Mouse (Mus musculus) hindbrain, embryonic 16.5 days (tissue): ENCODE measurements around the gene Tlr9. TPM values are rescaled to one million over a fixed set of nuclear protein-coding genes. Genes with fewer than 3 reads are reported as not detected.

Experiments used
- ATAC-seq: fragments of 200-750 bp; cut with Nextera tagmentation; 2 replicates; pipeline ENCODE4 v1.8.0; 2017; ENCODE audit warnings: moderate TSS enrichment, moderate library complexity
- H3K27ac ChIP-seq: fragments of 300-500 bp; sonication (generic); 2 replicates; pipeline ENCODE4 v1.5.1; 2014; ENCODE audit warnings: low read depth, mild to moderate bottlenecking, control low read depth, low read length, moderate library complexity
- H3K27me3 ChIP-seq: fragments of 300-500 bp; sonication (generic); replicated peaks from 2 replicates; pipeline ENCODE4 v1.6.1; 2014; ENCODE audit warnings: low read length; ENCODE audit not compliant: control insufficient read depth, insufficient read depth
- H3K36me3 ChIP-seq: fragments of 300-500 bp; sonication (generic); 2 replicates; pipeline ENCODE4 v1.6.1; 2014; ENCODE audit warnings: mild to moderate bottlenecking, low read length, moderate library complexity, mixed read lengths; ENCODE audit not compliant: control insufficient read depth, insufficient read depth
- H3K4me1 ChIP-seq: fragments of 300-500 bp; sonication (generic); 2 replicates; pipeline ENCODE4 v1.6.1; 2014; ENCODE audit warnings: low read depth, low read length; ENCODE audit not compliant: control insufficient read depth, insufficient read depth
- H3K4me2 ChIP-seq: fragments of 300-500 bp; sonication (generic); 2 replicates; pipeline ENCODE4 v1.6.1; 2014; ENCODE audit warnings: mild to moderate bottlenecking, low read length, control low read depth, moderate library complexity
- H3K4me3 ChIP-seq: fragments of 300-500 bp; sonication (generic); 2 replicates; pipeline ENCODE4 v1.5.1; 2014; ENCODE audit warnings: mild to moderate bottlenecking, low read length, control low read depth, moderate library complexity
- H3K9ac ChIP-seq: fragments of 300-500 bp; sonication (generic); 2 replicates; pipeline ENCODE4 v1.6.1; 2014; ENCODE audit warnings: low read depth, mild to moderate bottlenecking, control low read depth, low read length, moderate library complexity
- H3K9me3 ChIP-seq: fragments of 300-500 bp; sonication (generic); 2 replicates; pipeline ENCODE4 v1.6.1; 2014; ENCODE audit warnings: mild to moderate bottlenecking, low read length, moderate library complexity; ENCODE audit not compliant: control insufficient read depth
- WGBS: fragments of 180-500 bp; shearing (Covaris S2); extraction: QIAGEN DNeasy Blood & Tissue Kit; methylation state at CpG from one replicate; pipeline ENCODE4 v1.1.7; 2014; 5-methylcytosine and 5-hydroxymethylcytosine counted together
- polyA plus RNA-seq: library from polyadenylated mRNA; unstranded; fragments of >200 nt; fragmentation: Nextera tagmentation; extraction: Ambion mirVana; gene quantifications from 2 replicates; pipeline ENCODE4 v1.2.1, GENCODE M21; 2015

Gene Tlr9
- polyA plus RNA-seq, 1 experiment from 2014 or later, result 0.04 TPM

- Histone ChIP-seq H3K4me2 (peak overlapping the region; percentile 66), H3K27ac (peak overlapping the region; percentile 20; the same call in 1 of the 2 replicates), H3K9ac (peak overlapping the region; percentile 66), H3K9me3 (no peaks in the 10 kb centered on the region), H3K4me1 (peaks cover 7% of the 10 kb centered on the region), H3K36me3 (no peaks in the 10 kb centered on the region), H3K4me3 (peak overlapping the region; percentile 41), H3K27me3 (peaks cover 3% of the 10 kb centered on the region)
- ATAC-seq, result peak; percentile 85
- WGBS, result 4% methylated on average over 34 of the region's 34 CpGs
Measured at GRCm38 (mm10) chr9:106226151-106226682, 3.8 kb downstream of the Tlr9 start.

GRCm38 (mm10) chr9:106227790-106228429 lies 5.5 kb downstream of the Tlr9 start:
- peaks cover 2% of the 10 kb centered on the region; the same call in 1 of the 2 replicates for H3K36me3 ChIP-seq
- no peak overlapping the region for H3K4me2 ChIP-seq
- H3K27me3 ChIP-seq, result peaks cover 3% of the 10 kb centered on the region
- H3K27ac ChIP-seq, result no peak overlapping the region
- no peak overlapping the region for H3K4me3 ChIP-seq
- no peak for ATAC-seq
- no peak overlapping the region for H3K9ac ChIP-seq
- no peaks in the 10 kb centered on the region for H3K9me3 ChIP-seq
- H3K4me1 ChIP-seq, result peaks cover 7% of the 10 kb centered on the region
- WGBS, result 72% methylated on average over 8 of the region's 8 CpGs

GRCm38 (mm10) chr9:106230051-106230733 lies 7.8 kb downstream of the Tlr9 start:
- Histone ChIP-seq H3K9ac (no peak overlapping the region), H3K4me1 (peaks cover 7% of the 10 kb centered on the region), H3K27ac (no peak overlapping the region), H3K27me3 (no peaks in the 10 kb centered on the region; the same call in 1 of the 2 replicates), H3K4me3 (no peak overlapping the region), H3K4me2 (no peak overlapping the region), H3K36me3 (peaks cover 18% of the 10 kb centered on the region), H3K9me3 (no peaks in the 10 kb centered on the region)
- ATAC-seq, result no peak
- WGBS, result 83% methylated on average over 9 of the region's 9 CpGs

GRCm38 (mm10) chr9:106230734-106231106 lies 8.3 kb downstream of the Tlr9 start:
- WGBS, result 56% methylated on average over 3 of the region's 3 CpGs
- Histone ChIP-seq H3K4me1 (peaks cover 7% of the 10 kb centered on the region), H3K27me3 (no peaks in the 10 kb centered on the region), H3K4me2 (no peak overlapping the region), H3K27ac (no peak overlapping the region), H3K9me3 (no peaks in the 10 kb centered on the region), H3K9ac (no peak overlapping the region), H3K36me3 (peaks cover 24% of the 10 kb centered on the region), H3K4me3 (no peak overlapping the region)
- no peak for ATAC-seq

- Histone ChIP-seq H3K4me2 (no peak overlapping the region), H3K9me3 (no peaks in the 10 kb centered on the region), H3K9ac (no peak overlapping the region), H3K27ac (no peak overlapping the region), H3K4me3 (no peak overlapping the region), H3K4me1 (peaks cover 3% of the 10 kb centered on the region), H3K36me3 (peaks cover 28% of the 10 kb centered on the region), H3K27me3 (no peaks in the 10 kb centered on the region)
- ATAC-seq, result no peak
- 78% methylated on average over 7 of the region's 7 CpGs for WGBS
Measured at GRCm38 (mm10) chr9:106231220-106231619, 8.8 kb downstream of the Tlr9 start.

- H3K4me2 ChIP-seq, result no peak overlapping the region
- WGBS, result 84% methylated on average over 4 of the region's 4 CpGs
- no peaks in the 10 kb centered on the region for H3K27me3 ChIP-seq
- H3K9ac ChIP-seq, result no peak overlapping the region
- H3K9me3 ChIP-seq, result no peaks in the 10 kb centered on the region
- no peaks in the 10 kb centered on the region for H3K4me1 ChIP-seq
- peaks cover 30% of the 10 kb centered on the region for H3K36me3 ChIP-seq
- ATAC-seq, result no peak
- no peak overlapping the region for H3K4me3 ChIP-seq
- no peak overlapping the region for H3K27ac ChIP-seq
Measured at GRCm38 (mm10) chr9:106231816-106232215, 9.4 kb downstream of the Tlr9 start.

GRCm38 (mm10) chr9:106232956-106233355 lies 10.6 kb downstream of the Tlr9 start:
- H3K9me3 ChIP-seq, result no peaks in the 10 kb centered on the region
- 86% methylated on average over 3 of the region's 3 CpGs for WGBS
- ATAC-seq, result no peak
- no peaks in the 10 kb centered on the region for H3K27me3 ChIP-seq
- H3K9ac ChIP-seq, result no peak overlapping the region
- H3K27ac ChIP-seq, result no peak overlapping the region
- H3K4me3 ChIP-seq, result no peak overlapping the region
- no peak overlapping the region for H3K4me2 ChIP-seq
- no peaks in the 10 kb centered on the region for H3K4me1 ChIP-seq
- peaks cover 37% of the 10 kb centered on the region for H3K36me3 ChIP-seq

GRCm38 (mm10) chr9:106233953-106234352 lies 11.6 kb downstream of the Tlr9 start:
- no peaks in the 10 kb centered on the region for H3K9me3 ChIP-seq
- H3K27me3 ChIP-seq, result no peaks in the 10 kb centered on the region
- peaks cover 46% of the 10 kb centered on the region for H3K36me3 ChIP-seq
- no peak overlapping the region for H3K27ac ChIP-seq
- 75% methylated on average over 6 of the region's 6 CpGs for WGBS
- no peak overlapping the region for H3K4me2 ChIP-seq
- no peak for ATAC-seq
- H3K9ac ChIP-seq, result no peak overlapping the region
- H3K4me3 ChIP-seq, result no peak overlapping the region
- H3K4me1 ChIP-seq, result no peaks in the 10 kb centered on the region

GRCm38 (mm10) chr9:106235194-106235830 lies 12.9 kb downstream of the Tlr9 start:
- Histone ChIP-seq H3K4me1 (no peaks in the 10 kb centered on the region), H3K27ac (no peak overlapping the region), H3K27me3 (no peaks in the 10 kb centered on the region), H3K4me2 (no peak overlapping the region), H3K4me3 (no peak overlapping the region), H3K9ac (no peak overlapping the region), H3K36me3 (peaks cover 51% of the 10 kb centered on the region), H3K9me3 (no peaks in the 10 kb centered on the region)
- 88% methylated on average over 23 of the region's 23 CpGs for WGBS
- ATAC-seq, result no peak
